Mouse (Mus musculus) adrenal gland, adult 2 months (tissue): ENCODE measurements around the gene Chd4. TPM values are rescaled to one million over a fixed set of nuclear protein-coding genes. Genes with fewer than 3 reads are reported as not detected.

Experiments
- DNase-seq: peaks from one replicate; pipeline ENCODE4 v3.0.0; 2021
- polyA plus RNA-seq: library from polyadenylated mRNA; depleted of rRNA; stranded (reverse); fragments of >200 nt; gene quantifications from 2 replicates; pipeline ENCODE4 v1.2.3, GENCODE M21; 2012
- total RNA-seq, 2 experiments: library from RNA; stranded (reverse); gene quantifications; 2 replicates each; pipeline ENCODE4 v1.2.3; 2021

The Chd4 gene
- total and polyA plus RNA-seq, 3 experiments: 58.1 to 156 (median 139) TPM

DNA sequence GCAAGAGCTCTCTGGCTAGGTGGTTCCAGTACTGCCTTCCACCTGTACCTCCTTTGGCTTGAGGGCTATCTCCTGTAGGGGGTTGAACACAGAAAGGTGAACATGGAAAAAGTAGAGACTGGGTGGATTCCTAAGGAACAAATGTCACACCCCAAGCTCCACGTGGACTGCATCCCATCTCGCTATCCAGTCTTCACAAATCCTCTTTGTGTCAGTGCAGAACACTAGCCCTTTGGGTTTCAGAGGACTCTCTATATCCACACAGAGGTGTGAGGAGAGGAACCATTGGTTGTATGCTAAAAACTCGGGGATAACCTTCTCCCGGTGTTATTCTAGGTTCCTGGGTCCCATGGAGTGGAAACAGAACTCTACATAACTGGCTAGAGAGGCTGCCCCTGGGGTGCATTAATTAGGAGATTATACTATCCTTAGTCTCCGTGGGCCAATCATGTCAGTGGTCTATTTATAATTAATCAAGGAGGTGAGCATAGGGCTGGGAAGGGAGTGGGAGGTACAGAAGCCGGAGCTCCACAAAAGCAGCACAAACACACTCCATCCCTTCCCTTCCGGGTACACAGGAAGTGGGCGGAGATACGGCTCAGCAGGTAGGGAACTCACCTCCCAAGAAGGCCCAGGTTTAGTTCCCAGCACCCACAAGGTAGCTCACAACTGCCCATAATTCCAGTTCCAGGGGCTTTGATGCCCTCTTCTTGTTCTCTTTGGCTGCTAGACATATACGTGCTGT is 5.3 kb upstream of the Chd4 start:
- DNase-seq: no peak

DNA sequence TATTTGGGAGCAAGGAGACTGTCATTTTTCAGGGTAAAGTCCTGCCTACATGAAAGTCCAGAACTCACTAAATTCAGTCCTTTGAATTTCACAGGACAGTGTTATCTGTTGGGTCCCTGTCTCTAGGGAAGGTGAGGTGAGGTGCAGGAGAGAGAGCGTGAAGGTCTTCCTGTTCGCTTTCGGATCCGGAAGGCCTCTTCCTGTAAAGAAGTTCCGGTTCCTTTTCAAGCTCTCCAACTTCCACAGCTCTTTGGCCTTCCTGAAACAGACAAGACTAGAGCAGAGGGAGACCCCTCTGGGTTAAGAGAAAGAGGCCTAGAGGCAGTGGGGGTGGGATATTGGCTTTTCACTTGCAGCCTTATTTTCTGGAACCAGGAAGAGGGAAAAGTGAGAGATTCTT is 3.4 kb upstream of the Chd4 start:
- no peak for DNase-seq

DNA sequence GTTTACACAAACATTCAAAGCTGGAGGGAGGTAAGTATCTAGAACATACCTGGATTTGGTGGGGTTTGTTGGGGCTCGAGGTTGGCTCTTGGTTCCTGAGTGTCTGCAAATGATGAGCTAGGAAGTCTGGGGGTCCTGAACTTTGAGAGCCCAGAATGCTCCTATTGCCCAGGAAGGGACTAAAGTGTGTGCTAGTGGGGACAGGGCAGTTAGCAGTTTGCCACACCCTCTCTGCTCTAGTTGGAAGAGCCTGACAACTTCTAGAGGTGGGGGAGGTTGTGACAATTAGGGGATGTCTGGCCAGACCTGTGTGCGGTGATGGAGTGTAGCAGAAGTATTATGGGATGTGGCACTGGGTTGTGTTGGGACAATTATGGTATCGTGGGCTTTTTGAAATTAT is 938 bp upstream of the Chd4 start:
- DNase-seq: no peak

DNA sequence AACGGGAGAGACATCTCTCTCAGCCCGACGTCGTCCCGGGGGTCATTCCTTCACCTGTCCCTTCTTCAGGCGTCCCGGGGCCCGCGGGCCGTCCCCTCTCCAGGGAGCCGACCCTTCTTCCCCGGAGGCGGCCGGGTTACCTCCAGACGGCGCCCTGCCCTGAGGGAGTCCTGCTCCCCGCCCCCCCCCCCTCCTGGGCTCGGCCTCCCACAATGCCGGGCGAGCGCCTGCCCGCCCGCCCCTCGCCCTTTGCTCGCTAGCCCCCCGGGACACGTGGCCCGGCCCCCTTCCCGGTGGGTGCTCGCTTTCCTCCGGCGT is 457 bp downstream of the Chd4 start:
- DNase-seq: no peak

DNA sequence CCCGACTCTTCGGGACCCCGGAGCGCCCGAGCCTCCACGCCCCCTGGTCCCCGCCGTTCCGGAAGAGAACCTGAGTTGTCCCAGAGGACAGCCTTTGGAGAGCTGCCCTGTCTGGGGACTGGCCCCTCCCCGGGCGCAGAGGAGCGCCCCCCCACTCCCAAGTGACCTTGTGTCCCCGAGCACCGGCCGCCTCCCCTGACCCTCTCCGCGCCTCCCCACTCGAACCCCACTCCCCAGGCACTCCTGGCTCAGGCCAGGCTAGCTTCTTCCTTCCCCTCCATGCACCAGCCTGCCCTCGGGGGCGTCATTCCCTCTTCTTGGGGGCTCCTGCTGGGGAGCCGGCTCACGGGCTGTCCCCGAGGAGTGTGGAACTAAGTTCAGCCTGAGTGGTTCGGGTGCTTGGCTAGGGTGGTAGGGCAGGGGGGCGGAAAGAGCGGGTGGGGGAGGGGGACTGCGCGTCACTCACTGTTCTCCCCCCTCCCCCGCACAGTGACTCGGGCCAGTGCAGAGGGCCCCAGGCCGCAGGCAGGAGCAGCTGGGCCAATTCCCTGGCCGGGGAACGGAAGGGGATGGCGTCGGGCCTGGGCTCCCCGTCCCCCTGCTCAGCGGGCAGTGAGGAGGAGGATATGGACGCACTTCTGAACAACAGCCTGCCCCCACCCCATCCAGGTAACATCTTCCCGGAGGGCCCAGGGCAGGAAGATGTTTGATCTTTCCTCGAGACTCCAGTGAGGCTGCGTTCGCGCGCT is 990 bp downstream of the Chd4 start:
- DNase-seq: peak; percentile 82

DNA sequence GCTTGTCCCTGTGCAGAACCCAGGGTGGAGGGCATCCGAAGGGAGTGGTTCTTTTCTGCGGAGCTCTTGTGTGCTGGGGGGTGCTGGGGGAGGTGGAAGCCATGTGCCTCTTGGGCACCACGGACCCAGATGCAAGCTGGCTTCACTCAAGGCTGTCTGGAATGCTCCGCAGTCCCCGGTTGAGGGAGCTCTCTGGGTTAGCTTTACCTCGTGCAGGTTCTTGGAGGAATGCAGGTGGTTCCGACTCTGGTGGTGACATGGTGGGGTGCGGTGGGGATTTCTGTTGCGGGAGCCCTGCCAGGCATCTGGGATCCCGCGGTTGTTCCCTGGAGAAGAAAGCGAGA is 1.5 kb downstream of the Chd4 start:
- no peak for DNase-seq

DNA sequence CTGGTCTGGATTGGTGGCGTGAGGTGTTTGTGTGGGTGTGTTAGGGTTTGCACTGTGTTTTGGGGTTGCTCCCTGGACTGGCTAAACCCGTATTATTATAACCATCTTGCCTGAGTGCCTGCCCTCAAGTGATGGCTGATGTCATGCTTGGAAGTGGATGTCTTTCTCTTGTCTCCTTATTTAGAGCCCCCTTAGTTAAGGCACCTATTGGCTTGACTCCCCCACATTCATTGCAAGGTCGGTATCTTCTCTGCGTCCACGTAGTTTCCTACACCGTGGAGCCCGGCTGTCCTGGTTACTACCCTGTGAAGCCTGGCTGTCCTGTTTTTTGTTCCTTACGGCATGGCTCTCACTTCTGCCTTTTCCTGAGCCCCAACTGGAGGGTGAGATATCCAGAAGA is 2.2 kb downstream of the Chd4 start:
- no peak for DNase-seq

DNA sequence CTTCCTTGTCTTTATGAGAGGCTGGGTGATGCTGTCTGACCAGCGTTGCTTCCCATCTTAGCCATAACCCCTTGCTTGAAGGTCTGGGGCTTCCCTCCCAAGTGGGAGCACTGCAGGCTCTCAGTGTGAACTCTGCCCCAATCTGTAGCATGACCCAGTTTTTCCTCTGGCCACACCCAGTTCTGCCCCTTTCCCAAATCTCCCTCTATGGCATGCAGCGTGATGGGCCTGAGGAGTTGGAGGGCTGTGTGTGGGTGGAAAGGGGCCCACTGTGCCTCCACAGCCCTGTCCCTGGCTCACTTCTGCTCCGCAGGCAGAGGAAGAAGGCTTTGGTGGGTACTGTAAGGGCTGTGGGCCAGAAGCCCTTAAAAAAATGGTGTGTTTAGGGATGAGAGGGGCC is 2.7 kb downstream of the Chd4 start:
- DNase-seq: peak; percentile 47

DNA sequence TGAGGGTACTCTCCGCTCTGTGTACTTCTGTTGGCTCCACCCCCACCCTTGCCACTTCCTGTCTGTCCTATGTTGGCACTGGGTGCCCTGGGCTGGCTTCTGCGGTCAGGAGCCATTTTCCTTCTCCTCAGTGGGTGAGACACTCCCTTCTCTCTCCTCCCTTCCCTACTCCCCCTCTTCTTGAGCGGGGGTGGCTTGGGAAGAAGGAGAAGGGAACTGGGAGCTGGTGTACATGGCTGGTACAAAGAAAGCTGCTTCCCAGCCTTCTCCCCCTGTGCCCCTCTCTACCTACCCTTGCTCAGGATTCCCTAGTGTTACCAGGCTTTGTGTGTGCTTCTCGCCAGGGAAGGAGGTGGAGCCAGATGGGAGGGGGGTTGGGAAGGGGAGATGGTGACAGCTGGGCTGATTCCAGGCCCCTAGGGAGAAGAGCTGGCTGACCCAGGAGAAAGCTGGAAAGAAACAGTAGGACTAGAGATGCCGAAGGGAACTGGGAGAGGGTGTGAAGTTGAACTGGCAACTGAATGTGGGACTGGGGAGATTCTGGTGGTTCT is 3.7 kb downstream of the Chd4 start:
- DNase-seq: peak; percentile 51

DNA sequence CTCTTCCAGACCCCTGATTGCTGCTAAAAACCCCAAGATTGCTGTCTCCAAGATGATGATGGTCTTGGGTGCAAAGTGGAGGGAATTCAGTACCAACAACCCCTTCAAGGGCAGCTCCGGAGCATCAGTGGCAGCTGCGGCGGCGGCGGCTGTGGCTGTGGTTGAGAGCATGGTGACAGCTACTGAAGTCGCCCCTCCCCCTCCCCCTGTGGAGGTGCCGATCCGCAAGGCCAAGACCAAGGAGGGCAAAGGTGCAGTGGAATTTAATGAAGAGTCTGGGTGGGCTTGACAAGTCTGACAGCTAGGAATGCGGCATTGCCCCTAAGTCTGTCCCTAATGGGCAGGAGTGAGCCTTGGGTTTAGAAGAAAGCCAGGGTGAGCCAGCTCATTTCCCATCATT is 5.7 kb downstream of the Chd4 start:
- DNase-seq: no peak

DNA sequence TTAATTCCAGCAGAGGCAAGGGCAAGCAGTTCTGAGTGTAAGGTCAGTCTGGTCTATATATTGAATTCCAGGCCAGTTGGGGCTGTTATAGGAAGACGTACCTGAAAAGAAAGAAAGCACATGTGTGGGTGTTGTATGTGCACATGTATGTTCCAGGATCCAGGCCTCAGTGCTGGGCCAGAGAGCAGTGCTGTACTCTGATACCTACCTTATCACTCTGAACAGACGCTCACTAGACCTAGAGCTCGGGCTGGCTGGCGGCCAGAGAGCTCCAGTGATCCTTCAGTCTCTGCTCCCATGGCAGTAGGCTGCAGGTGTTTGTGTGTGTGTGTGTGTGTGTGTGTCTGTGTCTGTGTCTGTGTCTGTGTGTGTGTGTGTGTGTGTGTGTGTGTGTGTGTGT is 8.4 kb downstream of the Chd4 start:
- no peak for DNase-seq

DNA sequence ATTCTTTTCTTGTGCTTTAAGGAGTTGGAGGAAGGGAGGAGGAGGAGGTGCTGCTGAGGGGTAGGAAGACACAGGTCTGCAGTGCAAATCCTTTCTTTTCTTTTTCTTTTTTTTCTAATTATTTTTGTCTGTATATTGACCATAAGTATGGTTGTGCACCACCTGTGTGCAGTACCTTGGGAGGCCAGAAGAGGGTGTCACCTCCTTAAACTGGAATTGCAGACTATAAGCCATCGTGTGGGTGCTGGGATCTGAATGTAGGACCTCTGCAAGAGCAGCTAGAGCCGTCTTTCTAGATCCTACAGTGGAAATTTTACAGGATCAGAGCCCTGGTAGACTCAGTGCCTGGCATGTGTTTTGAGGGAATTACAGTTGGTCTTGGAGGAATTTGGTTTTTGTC is 11.9 kb downstream of the Chd4 start:
- no peak for DNase-seq

DNA sequence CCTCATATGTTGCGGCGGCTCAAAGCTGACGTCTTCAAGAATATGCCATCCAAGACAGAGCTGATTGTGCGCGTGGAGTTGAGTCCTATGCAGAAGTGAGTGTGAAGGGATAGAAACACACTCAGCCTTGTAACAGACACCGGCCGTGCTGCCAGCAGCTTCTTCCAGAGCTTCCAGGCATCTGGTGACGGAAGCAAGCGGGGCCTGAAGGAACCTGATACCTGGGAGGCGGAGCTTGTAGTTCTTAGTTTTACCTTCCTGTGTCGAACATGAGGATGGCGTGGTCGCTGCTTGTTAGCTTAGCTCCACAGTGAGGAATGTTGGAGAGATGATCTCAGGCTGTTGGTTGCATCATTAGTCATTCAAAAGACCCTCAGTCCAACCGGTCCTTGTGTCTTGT is 13.6 kb downstream of the Chd4 start:
- DNase-seq: no peak

DNA sequence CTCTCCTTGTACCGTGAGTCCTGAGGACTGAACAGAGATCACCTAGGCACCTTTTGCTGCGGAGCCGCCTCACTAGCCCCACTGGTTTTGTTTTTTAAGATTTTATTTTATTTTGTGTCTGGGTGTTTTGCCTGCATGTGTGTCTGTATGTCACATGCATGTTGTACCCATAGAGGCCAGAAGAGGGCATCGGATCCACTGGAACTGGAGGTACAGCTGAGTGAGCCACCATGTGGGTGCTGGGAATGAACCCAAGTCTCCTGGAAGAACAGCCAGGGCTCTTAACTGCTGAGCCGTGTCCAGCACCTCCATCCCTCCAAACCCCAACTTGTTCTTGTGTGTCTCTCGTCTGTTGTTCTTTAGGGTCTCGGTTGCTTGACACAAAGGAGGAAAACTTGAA is 15.1 kb downstream of the Chd4 start:
- no peak for DNase-seq

DNA sequence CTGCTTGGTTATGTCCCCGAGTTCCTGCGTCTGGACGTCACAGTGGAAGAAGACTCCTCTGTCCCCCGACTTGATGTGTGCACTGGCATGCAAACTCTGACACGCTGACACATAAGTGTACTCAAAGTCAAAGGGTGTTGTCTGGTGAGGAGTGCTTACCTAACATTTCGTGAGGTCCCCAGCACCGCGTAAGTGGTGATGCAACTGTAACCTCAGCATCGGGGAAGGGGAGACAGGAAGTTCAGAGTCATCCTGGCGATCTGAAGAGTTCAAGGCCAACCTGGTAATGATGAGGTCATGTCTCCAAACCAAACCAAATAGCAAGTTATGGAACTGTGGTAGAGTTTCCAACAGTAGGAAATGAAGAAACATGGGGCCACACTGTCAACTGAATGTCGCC is 16.8 kb downstream of the Chd4 start:
- DNase-seq: peak; percentile 35

DNA sequence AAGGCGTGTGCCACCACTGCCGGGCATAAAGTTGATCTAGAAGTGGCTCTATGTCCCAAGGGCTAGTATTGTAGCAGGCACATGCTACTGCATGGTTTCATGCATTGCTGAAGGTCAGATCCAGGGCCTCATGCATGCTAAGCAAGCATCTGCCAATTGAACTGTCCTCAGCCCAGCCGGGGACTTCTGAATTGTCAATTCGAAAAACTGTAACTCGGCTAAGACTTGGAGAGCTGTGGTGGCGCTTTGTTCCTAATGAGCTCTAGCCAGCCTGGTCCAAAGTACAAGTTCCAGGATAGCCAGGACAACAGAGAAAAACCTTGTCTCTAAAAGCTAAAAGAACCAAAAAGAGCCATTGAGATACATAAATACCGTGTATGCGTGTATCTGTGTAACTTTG is 23.6 kb downstream of the Chd4 start:
- no peak for DNase-seq

DNA sequence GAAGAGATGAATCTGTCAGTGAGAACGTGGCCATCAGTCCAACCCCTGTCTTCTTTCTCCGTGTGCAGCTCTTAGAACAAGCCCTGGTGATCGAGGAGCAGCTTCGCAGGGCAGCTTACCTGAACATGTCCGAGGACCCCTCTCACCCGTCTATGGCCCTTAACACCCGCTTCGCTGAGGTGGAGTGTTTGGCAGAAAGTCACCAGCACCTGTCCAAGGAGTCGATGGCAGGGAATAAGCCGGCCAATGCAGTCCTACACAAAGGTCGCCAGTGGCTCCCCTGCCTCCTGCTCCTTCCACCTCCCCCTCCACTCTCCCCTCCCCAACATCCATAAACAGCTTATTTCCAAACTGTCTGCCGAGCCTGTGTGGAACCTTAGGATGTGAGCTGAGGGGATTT is 32.9 kb downstream of the Chd4 start:
- no peak for DNase-seq

DNA sequence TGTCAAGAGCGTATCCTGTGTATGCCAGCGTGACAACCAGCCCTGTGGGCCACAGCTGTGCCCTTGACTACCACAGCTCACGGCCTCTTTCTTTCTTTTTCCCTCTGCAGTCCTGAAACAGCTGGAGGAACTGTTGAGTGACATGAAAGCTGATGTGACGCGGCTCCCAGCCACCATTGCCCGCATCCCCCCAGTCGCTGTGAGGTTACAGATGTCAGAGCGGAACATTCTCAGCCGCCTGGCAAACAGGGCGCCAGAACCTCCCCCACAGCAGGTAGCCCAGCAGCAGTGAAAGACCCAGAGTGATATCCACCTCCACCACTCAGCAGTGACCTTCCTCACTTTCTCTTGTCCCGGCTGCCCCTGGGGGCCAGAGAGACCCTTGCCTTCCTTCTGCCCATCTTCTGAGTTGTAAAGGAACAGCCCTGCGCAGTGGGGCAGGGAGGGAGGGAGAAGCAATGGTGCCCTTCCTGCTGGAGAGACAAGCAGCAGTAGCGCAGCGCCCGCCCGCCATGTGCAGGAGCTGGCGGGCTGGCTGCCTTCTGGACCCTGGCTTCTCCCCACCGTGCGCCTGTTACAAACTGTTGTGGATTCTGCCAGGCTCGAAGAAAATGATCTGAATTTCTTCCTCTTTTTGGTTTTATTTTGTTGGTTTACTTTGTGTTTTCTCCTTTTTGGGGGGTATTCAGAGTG is 34.1 kb downstream of the Chd4 start:
- DNase-seq: no peak

DNA sequence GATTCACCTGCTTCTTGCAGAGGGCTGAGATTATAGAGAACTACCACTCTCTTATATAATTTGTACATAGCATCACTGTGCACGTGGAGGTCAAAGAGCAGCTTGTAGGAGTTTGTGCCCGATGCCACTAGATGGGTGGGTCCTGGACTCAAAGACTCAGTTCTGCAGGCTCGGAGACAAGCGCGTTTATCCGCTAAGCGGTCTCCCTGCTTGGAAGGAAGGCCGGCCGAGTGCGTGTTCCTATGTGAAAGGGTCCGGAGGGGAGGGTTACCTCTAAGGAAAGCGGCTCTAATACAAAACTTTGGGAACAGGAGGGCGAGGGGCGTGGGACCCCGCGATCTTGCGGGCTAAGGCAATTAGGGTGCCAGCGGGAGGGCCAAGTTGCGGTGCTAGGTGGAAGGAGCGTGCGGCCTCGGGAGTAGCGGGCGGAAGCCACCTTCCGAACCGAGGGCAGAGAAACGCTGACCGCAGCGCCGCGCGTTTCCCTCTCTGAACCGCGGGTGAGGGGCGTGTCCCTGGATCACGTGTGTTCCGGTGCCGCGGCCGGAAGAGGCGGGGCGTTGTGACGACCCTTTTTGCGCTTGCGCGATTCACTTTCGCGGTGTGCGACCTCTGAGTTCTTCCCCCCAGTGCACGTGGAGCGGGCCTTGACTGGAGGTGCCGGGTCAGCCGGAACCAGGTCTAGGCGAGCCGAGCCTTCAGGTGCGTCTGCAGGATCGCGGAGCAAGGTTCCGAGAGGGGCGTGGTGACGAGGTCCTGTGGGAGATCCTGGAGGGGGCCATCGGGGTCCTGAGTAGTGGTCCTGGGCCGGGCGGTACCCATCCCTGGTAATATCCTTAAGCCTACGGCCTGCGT is 35.7 kb downstream of the Chd4 start, which contains the start of gene Nop2:
TSS of gene Nop2 (plus strand) at position 608 of the 855 bp plus-strand sequence.
- peak; percentile 90 for DNase-seq

DNA sequence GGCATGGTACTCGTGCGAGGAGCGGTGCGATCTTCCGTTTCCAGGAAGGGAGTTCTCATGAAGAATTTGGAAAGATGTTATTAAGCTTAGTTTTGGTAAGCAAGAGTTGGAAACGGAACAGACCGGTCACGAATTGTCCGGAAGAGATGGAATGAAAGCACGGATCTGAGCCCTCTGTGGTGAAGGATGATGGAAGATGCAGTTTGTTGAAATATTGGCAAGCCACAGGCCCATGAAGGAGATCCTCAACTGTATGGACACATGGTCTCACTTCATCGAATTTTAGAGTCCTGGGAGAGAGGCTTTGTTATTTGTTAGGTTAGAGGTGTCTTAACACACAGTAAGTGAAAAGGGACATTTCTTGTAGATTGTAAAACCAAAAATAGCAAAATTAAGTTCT is 36.7 kb downstream of the Chd4 start:
- no peak for DNase-seq

DNA sequence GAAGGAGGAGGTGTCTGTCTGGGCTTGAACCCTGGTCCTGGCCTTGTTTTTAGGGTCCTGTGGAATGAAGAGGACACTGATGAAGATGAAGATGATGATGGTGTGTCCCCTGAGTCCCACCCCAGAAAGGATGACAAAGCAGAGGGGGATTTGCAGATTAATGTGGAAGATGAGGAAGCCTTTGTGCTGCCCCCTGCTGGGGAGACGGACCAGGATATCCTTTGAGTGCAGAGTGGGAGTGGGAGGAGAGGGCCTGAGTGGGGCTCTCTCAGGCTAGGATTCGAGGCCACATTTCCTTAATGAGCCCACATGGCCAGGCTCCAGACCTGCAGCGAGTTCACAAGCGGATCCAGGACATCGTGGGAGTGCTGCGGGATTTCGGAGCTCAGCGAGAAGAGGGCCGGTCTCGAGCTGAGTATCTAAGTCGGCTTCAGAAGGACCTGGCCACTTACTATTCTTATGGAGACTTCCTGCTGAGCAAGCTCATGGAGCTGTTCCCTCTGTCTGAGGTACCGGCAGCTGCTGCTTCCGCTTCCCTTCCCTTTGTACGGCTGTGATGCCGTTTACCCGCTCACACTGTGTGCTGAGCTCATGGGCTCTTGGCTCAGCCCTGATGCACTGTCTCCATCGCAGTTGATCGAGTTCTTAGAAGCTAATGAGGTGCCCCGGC is 41.4 kb downstream of the Chd4 start:
- DNase-seq: no peak

DNA sequence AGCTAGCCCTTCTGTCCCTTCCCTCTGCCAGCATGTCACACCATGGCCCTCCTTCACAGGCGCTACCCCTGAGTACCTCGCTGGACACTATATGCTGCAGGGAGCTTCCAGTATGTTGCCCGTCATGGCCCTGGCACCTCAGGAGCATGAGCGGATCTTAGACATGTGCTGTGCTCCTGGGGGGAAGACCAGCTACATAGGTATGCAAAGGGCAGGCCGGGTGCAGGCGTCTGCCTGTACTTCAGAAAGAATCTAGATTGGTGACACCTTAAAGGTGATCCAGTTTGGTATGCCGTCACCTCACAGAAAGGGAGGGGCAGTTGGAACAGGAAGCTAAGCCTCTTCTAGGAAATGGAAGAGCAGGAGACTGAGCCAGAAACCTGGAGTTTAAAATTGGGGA is 44.0 kb downstream of the Chd4 start:
- no peak for DNase-seq
